Mouse (Mus musculus) neutrophil, adult 83 days (primary cell): Measurements from ENCODE around the gene Slc10a4. TPM values are rescaled to one million over a fixed set of nuclear protein-coding genes. Genes with fewer than 3 reads are reported as not detected.

Source experiments
- total RNA-seq, 2 experiments: library from RNA; stranded (reverse); gene quantifications; one replicate each; pipeline ENCODE4 v1.2.4; 2023

Gene Slc10a4
- total RNA-seq, result not detected

GRCm38 (mm10) chr5:73006784-73007581, at the start of gene Slc10a4:
TSS of gene Slc10a4 (plus strand) at chr5:73006883.

GRCm38 (mm10) chr5:72974602-72975001, 32.1 kb upstream of the Slc10a4 start, which contains the start of gene Gm10135:
TSS of gene Gm10135 (minus strand) at chr5:72974702.

Other genes starting within 250 kb of the Slc10a4 start
- gene Tec, start 138.4 kb upstream of the Slc10a4 start, total RNA-seq, result 10 to 100 TPM; 23.0 to 29.9 TPM
- 10 to 100 TPM; 67.6 to 75.1 TPM for gene Slain2, start 92.6 kb upstream of the Slc10a4 start, total RNA-seq
- not detected for gene Gm10135, start 32.2 kb upstream of the Slc10a4 start, total RNA-seq
- 100 to 1,000 TPM in 1 of 2 experiments, 10 to 100 TPM in 1; 95.7 to 104 TPM for gene Fryl, start 249.7 kb downstream of the Slc10a4 start, total RNA-seq